Mouse (Mus musculus) intestine, postnatal 0 days (tissue): ENCODE data around the gene Pknox2. TPM values are rescaled to one million over a fixed set of nuclear protein-coding genes. Genes with fewer than 3 reads are reported as not detected.

Experiments used
- ATAC-seq: fragments of 200-750 bp; cut with Nextera tagmentation; 2 replicates; pipeline ENCODE4 v1.8.0; 2017; ENCODE audit warnings: mild to moderate bottlenecking, moderate TSS enrichment, moderate library complexity
- H3K27ac ChIP-seq: fragments of 300-500 bp; sonication (generic); 2 replicates; pipeline ENCODE4 v1.5.1; 2014; ENCODE audit warnings: mild to moderate bottlenecking, low read depth, low read length, moderate library complexity
- H3K27me3 ChIP-seq: fragments of 300-500 bp; sonication (generic); replicated peaks from 2 replicates; pipeline ENCODE4 v1.6.1; 2014; ENCODE audit warnings: low read length, mixed read lengths; ENCODE audit not compliant: control insufficient read depth, insufficient read depth
- H3K36me3 ChIP-seq: fragments of 300-500 bp; sonication (generic); 2 replicates; pipeline ENCODE4 v1.6.1; 2014; ENCODE audit warnings: mild to moderate bottlenecking, moderate library complexity; ENCODE audit not compliant: control insufficient read depth, insufficient read depth
- H3K4me1 ChIP-seq: fragments of 300-500 bp; sonication (generic); replicated peaks from 2 replicates; pipeline ENCODE4 v1.6.1; 2014; ENCODE audit warnings: antibody characterized with exemption, low read length, mixed read lengths; ENCODE audit not compliant: control insufficient read depth, insufficient read depth
- H3K4me2 ChIP-seq: fragments of 300-500 bp; sonication (generic); replicated peaks from 2 replicates; pipeline ENCODE4 v1.6.1; 2014; ENCODE audit warnings: low read depth, mild to moderate bottlenecking, moderate library complexity
- H3K4me3 ChIP-seq: fragments of 300-500 bp; sonication (generic); 2 replicates; pipeline ENCODE4 v1.5.1; 2014; ENCODE audit warnings: low read depth, low read length
- H3K9ac ChIP-seq: fragments of 300-500 bp; sonication (generic); 2 replicates; pipeline ENCODE4 v1.6.1; 2014; ENCODE audit warnings: mild to moderate bottlenecking, low read depth, low read length
- H3K9me3 ChIP-seq: fragments of 300-500 bp; sonication (generic); 2 replicates; pipeline ENCODE4 v1.6.1; 2016; ENCODE audit warnings: mixed run types; ENCODE audit not compliant: control insufficient read depth
- CTCF ChIP-seq: sonication (generic); IDR thresholded peaks from 2 replicates; pipeline ENCODE4 v1.5.1; 2016; ENCODE audit warnings: low read depth, mild to moderate bottlenecking, control low read depth, antibody characterized with exemption, moderate library complexity
- WGBS: fragments of 180-500 bp; shearing (Covaris S2); extraction: QIAGEN DNeasy Blood & Tissue Kit; methylation state at CpG from one replicate; pipeline ENCODE4 v1.1.7; 2014; 5-methylcytosine and 5-hydroxymethylcytosine counted together
- polyA plus RNA-seq: library from polyadenylated mRNA; unstranded; fragments of >200 nt; fragmentation: Nextera tagmentation; extraction: Ambion mirVana; gene quantifications from 2 replicates; pipeline ENCODE4 v1.2.1, GENCODE M21; 2015

Gene Pknox2
- polyA plus RNA-seq, 1 experiment from 2014 or later: 2.4 TPM

DNA sequence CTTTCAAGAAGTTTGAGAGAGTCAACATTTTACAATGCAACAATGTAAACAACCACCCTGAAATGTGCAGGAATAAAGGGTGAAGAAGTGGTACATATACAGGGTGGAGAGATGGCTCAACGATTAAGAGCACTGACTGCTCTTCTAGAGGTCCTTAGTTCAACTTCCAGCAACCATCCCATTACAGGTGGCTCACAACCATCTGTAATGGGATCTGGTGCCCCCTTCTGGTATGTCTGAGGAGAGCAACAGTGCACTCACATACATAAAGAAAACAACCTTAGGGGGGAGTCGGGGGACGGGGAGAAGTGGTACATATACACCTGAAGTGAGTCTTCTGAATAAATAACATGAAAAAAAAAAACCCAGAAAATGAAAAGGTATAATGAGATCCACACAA is 262.0 kb downstream of the Pknox2 start:
- no peaks in the 10 kb centered on the region for H3K4me1 ChIP-seq
- peak; percentile 66 for TF ChIP-seq CTCF
- no peak for ATAC-seq
- WGBS: 54% methylated on average over 3 of the region's 3 CpGs
- no peaks in the 10 kb centered on the region for H3K9me3 ChIP-seq
- H3K27me3 ChIP-seq: no peaks in the 10 kb centered on the region
- H3K27ac ChIP-seq: no peak overlapping the region
- H3K9ac ChIP-seq: no peak overlapping the region
- H3K4me3 ChIP-seq: no peak overlapping the region
- no peaks in the 10 kb centered on the region for H3K36me3 ChIP-seq
- H3K4me2 ChIP-seq: no peak overlapping the region

DNA sequence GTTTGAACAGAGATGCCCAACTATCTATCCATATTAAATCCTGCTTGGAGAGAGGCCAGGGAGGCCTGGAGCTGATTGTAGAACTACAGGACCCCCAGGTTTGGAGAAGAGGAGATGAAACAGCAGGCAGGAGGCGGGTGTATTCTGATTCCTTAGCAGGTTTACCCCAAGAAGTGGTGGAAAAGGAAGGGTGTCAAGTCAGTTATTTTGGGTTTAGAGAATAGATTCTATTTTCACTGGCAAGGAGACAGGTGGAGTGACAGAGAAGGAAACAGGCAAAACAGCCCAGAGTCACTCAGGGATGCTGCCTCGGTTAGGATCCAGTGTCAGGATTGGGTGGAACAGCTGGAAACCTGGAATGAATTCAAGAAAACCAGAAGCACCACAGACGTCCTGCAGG is 263.6 kb downstream of the Pknox2 start:
- Histone ChIP-seq H3K4me2 (no peak overlapping the region), H3K9ac (no peak overlapping the region), H3K27ac (no peak overlapping the region), H3K36me3 (no peaks in the 10 kb centered on the region), H3K9me3 (no peaks in the 10 kb centered on the region), H3K27me3 (no peaks in the 10 kb centered on the region), H3K4me1 (no peaks in the 10 kb centered on the region), H3K4me3 (no peak overlapping the region)
- WGBS: 57% methylated on average over 3 of the region's 3 CpGs
- no peak for ATAC-seq
- no peak for TF ChIP-seq CTCF

DNA sequence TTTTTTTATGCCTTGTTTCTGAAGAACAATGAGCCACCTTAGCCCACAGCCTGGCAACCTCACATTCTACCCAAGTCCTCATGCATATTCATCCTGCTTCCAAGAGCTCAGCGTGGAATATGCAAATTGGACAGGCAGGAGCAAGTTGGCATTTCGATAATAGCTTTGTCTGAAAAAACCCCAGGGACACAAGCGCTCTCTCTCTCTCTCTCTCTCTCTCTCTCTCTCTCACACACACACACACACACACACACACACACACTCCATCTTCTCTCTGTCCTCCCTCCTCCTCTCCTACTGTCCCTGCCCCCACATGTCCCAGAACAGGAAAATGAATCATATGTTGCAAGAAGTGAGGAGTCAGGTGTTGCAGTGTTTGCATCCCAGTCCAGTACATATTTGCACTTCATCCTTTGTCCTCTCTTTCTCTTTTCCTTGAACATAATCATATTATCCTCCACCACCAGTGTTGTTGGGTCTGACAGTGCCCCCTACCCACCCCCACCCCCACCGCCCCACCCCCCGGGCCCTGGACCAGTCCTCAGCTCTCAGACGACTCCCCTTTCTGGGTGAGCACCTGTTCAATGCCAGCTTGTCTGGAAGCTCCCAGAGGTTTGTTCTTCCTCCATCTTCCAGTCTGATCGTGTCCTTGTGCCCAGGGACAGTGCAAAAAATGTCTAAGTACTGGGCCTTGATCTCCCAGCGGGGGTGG is 265.0 kb downstream of the Pknox2 start:
- Histone ChIP-seq H3K27me3 (no peaks in the 10 kb centered on the region), H3K4me2 (no peak overlapping the region), H3K4me1 (no peaks in the 10 kb centered on the region), H3K9me3 (no peaks in the 10 kb centered on the region), H3K36me3 (no peaks in the 10 kb centered on the region), H3K27ac (no peak overlapping the region), H3K4me3 (no peak overlapping the region), H3K9ac (no peak overlapping the region)
- ATAC-seq: no peak
- no peak for TF ChIP-seq CTCF
- WGBS: 50% methylated on average over 8 of the region's 8 CpGs

DNA sequence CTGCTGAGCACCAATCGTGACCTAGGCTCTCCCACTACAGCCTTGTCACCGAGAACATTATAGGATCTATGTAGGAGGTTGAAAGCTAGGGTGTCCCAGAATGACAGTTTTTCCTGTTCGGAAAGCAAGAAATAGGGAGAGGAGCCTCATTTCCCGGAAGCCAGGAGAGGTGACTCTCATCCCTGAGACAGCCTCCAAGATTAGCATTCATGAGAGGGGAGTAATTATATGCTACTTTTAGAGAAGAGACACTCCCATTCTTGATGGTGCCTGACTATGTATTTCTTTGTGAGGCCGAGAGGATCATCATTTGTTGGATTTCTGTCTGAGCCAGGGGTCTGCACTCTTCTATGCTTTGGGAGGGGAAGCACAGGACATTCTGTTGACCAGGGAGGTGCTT is 265.6 kb downstream of the Pknox2 start:
- no peak overlapping the region for H3K27ac ChIP-seq
- H3K9me3 ChIP-seq: no peaks in the 10 kb centered on the region
- no peaks in the 10 kb centered on the region for H3K36me3 ChIP-seq
- H3K27me3 ChIP-seq: no peaks in the 10 kb centered on the region
- H3K4me1 ChIP-seq: no peaks in the 10 kb centered on the region
- no peak overlapping the region for H3K9ac ChIP-seq
- no peak for TF ChIP-seq CTCF
- no peak for ATAC-seq
- H3K4me3 ChIP-seq: no peak overlapping the region
- 79% methylated on average over 5 of the region's 5 CpGs for WGBS
- H3K4me2 ChIP-seq: no peak overlapping the region

DNA sequence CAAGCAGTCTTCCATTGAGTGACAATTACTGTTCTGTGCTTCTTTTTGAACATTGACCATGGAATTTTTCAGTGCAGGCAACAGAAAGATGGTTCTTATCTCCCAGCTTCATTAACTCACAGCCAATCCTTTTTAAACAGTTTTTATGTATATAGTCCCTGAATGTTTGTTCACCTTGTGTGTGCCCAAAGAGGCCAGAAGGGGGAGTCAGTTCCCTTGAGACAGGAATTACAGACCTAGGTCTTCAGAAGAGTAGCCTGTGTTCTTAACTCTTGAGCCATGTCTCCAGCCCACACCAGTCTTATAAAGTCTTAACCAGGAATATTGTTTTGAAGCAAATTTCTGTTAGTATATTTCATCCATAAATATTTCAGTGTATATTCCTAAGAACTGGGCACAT is 270.4 kb downstream of the Pknox2 start:
- no peaks in the 10 kb centered on the region for H3K36me3 ChIP-seq
- TF ChIP-seq CTCF: no peak
- no peak overlapping the region for H3K4me3 ChIP-seq
- H3K9ac ChIP-seq: no peak overlapping the region
- H3K27me3 ChIP-seq: no peaks in the 10 kb centered on the region
- H3K4me2 ChIP-seq: no peak overlapping the region
- ATAC-seq: no peak
- H3K9me3 ChIP-seq: no peaks in the 10 kb centered on the region
- H3K27ac ChIP-seq: no peak overlapping the region
- no peaks in the 10 kb centered on the region for H3K4me1 ChIP-seq

DNA sequence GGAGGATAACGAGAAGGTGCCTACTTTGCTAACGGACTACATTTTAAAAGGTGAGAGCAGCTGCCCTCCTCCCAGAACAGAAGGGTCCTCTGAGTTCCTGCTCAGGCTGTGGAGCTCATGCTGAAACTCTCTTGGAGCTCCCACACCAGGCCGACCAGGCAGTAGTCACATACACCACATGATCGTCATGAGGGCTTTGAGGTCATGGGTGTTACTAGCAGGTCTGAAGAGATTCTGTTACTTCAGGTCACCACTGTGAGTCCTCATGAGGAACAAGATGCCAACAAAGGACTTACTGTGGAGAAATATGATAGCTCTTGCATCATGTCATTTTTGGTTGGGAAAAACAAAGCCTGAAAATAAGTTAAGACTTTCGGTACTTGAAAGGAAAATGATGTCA is 270.9 kb downstream of the Pknox2 start:
- Histone ChIP-seq H3K4me3 (no peak overlapping the region), H3K4me1 (no peaks in the 10 kb centered on the region), H3K27ac (no peak overlapping the region), H3K4me2 (no peak overlapping the region), H3K9me3 (no peaks in the 10 kb centered on the region), H3K9ac (no peak overlapping the region), H3K36me3 (no peaks in the 10 kb centered on the region), H3K27me3 (no peaks in the 10 kb centered on the region)
- TF ChIP-seq CTCF: no peak
- 85% methylated on average over 5 of the region's 5 CpGs for WGBS
- ATAC-seq: no peak

DNA sequence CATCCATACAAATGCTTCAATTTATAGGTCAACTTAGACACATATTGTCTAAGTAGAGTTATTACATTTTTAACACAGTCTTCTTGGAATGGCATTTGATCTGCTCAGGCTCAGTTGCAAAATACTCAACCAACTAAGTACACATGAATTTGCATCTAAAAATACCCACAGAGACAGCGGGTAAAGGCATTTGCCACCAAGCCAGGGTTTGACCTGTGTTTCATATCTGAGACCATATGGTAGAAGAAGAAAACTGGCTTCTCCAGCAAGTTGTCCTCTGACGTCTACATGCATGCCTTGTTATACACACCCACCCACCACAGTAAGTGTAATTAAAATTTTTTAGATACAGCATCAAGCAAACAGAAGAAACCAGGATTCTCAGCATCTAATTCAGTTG is 273.4 kb downstream of the Pknox2 start:
- no peak for TF ChIP-seq CTCF
- Histone ChIP-seq H3K4me2 (no peak overlapping the region), H3K4me1 (no peaks in the 10 kb centered on the region), H3K27me3 (no peaks in the 10 kb centered on the region), H3K9ac (no peak overlapping the region), H3K27ac (no peak overlapping the region), H3K4me3 (no peak overlapping the region), H3K36me3 (no peaks in the 10 kb centered on the region), H3K9me3 (no peaks in the 10 kb centered on the region)
- 65% methylated on average over 2 of the region's 2 CpGs for WGBS
- ATAC-seq: no peak
